Mouse (Mus musculus) liver, postnatal 0 days (tissue): Measurements from ENCODE around the gene Grhl3. TPM values are rescaled to one million over a fixed set of nuclear protein-coding genes. Genes with fewer than 3 reads are reported as not detected.

ENCODE experiments used
- ATAC-seq: fragments of 200-750 bp; cut with Nextera tagmentation; 2 replicates; pipeline ENCODE4 v1.8.0; 2017; ENCODE audit warnings: mild to moderate bottlenecking, moderate library complexity
- DNase-seq: peaks from one replicate; pipeline ENCODE4 v3.0.0-alpha.2; 2016
- H3K27ac ChIP-seq: fragments of 300-500 bp; sonication (generic); 2 replicates; pipeline ENCODE4 v1.5.1; 2014; ENCODE audit warnings: antibody characterized with exemption, moderate library complexity, mild to moderate bottlenecking, low read depth
- H3K27me3 ChIP-seq: fragments of 300-500 bp; sonication (generic); 2 replicates; pipeline ENCODE4 v1.6.1; 2014; ENCODE audit warnings: low read length, control low read depth, mixed read lengths; ENCODE audit not compliant: insufficient read depth
- H3K36me3 ChIP-seq: fragments of 300-500 bp; sonication (generic); replicated peaks from 2 replicates; pipeline ENCODE4 v1.6.1; 2014; ENCODE audit warnings: mild to moderate bottlenecking, control low read depth, low read length, moderate library complexity, mixed read lengths; ENCODE audit not compliant: insufficient read depth
- H3K4me1 ChIP-seq: fragments of 300-500 bp; sonication (generic); 2 replicates; pipeline ENCODE4 v1.6.1; 2014; ENCODE audit warnings: antibody characterized with exemption, mild to moderate bottlenecking, control low read depth; ENCODE audit not compliant: insufficient read depth
- H3K4me2 ChIP-seq: fragments of 300-500 bp; sonication (generic); 2 replicates; pipeline ENCODE4 v1.6.1; 2014; ENCODE audit warnings: low read depth, mild to moderate bottlenecking, low read length, moderate library complexity, mixed read lengths
- H3K4me3 ChIP-seq: fragments of 300-500 bp; sonication (generic); 2 replicates; pipeline ENCODE4 v1.5.1; 2014; ENCODE audit warnings: low read depth, low read length
- H3K9ac ChIP-seq: fragments of 300-500 bp; sonication (generic); replicated peaks from 2 replicates; pipeline ENCODE4 v1.6.1; 2014; ENCODE audit warnings: mild to moderate bottlenecking, moderate library complexity
- H3K9me3 ChIP-seq: fragments of 300-500 bp; sonication (generic); 2 replicates; pipeline ENCODE4 v1.6.1; 2016; ENCODE audit warnings: mild to moderate bottlenecking, control low read depth, low read length, mixed read lengths
- CTCF ChIP-seq: sonication (generic); IDR thresholded peaks from 2 replicates; pipeline ENCODE4 v1.5.1; 2016; ENCODE audit warnings: antibody characterized with exemption, low read depth
- EP300 ChIP-seq: IDR thresholded peaks from 2 replicates; pipeline ENCODE4 v1.6.1; 2016; ENCODE audit warnings: antibody characterized with exemption, low read depth, mild to moderate bottlenecking
- WGBS: fragments of 180-500 bp; shearing (Covaris S2); extraction: QIAGEN DNeasy Blood & Tissue Kit; methylation state at CpG from one replicate; pipeline ENCODE4 v1.1.7; 2014; ENCODE audit not compliant: insufficient replicate concordance; 5-methylcytosine and 5-hydroxymethylcytosine counted together
- polyA plus RNA-seq: library from polyadenylated mRNA; unstranded; fragments of >200 nt; fragmentation: Nextera tagmentation; extraction: Ambion mirVana; gene quantifications from 2 replicates; pipeline ENCODE4 v1.2.1, GENCODE M21; 2015

The Grhl3 gene
- polyA plus RNA-seq, 1 experiment from 2014 or later = 0.46 TPM

DNA sequence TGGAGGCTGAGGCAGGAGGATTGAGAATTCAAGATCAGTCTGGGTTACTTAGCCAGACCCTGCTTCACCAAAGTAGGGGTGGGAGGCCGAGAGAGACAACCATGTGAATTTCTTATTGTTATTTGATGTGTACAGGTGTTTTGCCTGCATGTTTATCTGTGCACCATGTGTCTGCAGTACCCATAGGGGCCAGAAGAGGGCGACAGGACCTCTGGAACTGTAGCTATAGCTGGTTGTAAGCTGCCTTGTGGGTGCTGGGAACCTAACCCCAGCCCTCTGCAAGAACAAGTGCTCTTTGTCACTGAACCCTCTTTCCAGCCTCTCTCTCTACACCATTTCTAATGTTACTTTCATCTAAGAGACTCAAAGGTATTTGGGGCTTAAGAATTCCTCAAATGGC lies 43.2 kb downstream of the Grhl3 start:
- H3K27ac ChIP-seq = no peak overlapping the region
- H3K27me3 ChIP-seq = peaks cover 4% of the 10 kb centered on the region; the same call in 1 of the 2 replicates
- WGBS = 56% methylated on average over 2 of the region's 2 CpGs
- no peak for DNase-seq
- H3K36me3 ChIP-seq = no peaks in the 10 kb centered on the region
- no peaks in the 10 kb centered on the region for H3K4me1 ChIP-seq
- no peak for ATAC-seq
- H3K4me3 ChIP-seq = no peak overlapping the region
- H3K4me2 ChIP-seq = no peak overlapping the region
- peak; percentile 35 for TF ChIP-seq CTCF
- no peak for TF ChIP-seq EP300
- H3K9me3 ChIP-seq = peaks cover 7% of the 10 kb centered on the region; the same call in 1 of the 2 replicates
- no peak overlapping the region for H3K9ac ChIP-seq

GRCm38 (mm10) chr4:135526039-135526710 lies 47.3 kb downstream of the Grhl3 start:
- Histone ChIP-seq H3K4me3 (no peak overlapping the region), H3K4me1 (no peaks in the 10 kb centered on the region), H3K9ac (no peak overlapping the region), H3K36me3 (no peaks in the 10 kb centered on the region), H3K9me3 (peaks cover 7% of the 10 kb centered on the region; the same call in 1 of the 2 replicates), H3K4me2 (no peak overlapping the region), H3K27ac (no peak overlapping the region), H3K27me3 (peaks cover 7% of the 10 kb centered on the region; the same call in 1 of the 2 replicates)
- DNase-seq = no peak
- 37% methylated on average over 14 of the region's 14 CpGs for WGBS
- no peak for TF ChIP-seq CTCF
- no peak for TF ChIP-seq EP300
- ATAC-seq = no peak

- H3K36me3 ChIP-seq = no peaks in the 10 kb centered on the region
- H3K4me3 ChIP-seq = no peak overlapping the region
- ATAC-seq (no peak), DNase-seq (no peak)
- no peak overlapping the region for H3K27ac ChIP-seq
- TF ChIP-seq EP300 (no peak), CTCF (no peak)
- peaks cover 7% of the 10 kb centered on the region; the same call in 1 of the 2 replicates for H3K27me3 ChIP-seq
- H3K4me1 ChIP-seq = no peaks in the 10 kb centered on the region
- no peak overlapping the region for H3K4me2 ChIP-seq
- no peaks in the 10 kb centered on the region for H3K9me3 ChIP-seq
- H3K9ac ChIP-seq = no peak overlapping the region
- WGBS = 62% methylated on average over 12 of the region's 12 CpGs
Observed at GRCm38 (mm10) chr4:135525057-135525456, 48.4 kb downstream of the Grhl3 start.

DNA sequence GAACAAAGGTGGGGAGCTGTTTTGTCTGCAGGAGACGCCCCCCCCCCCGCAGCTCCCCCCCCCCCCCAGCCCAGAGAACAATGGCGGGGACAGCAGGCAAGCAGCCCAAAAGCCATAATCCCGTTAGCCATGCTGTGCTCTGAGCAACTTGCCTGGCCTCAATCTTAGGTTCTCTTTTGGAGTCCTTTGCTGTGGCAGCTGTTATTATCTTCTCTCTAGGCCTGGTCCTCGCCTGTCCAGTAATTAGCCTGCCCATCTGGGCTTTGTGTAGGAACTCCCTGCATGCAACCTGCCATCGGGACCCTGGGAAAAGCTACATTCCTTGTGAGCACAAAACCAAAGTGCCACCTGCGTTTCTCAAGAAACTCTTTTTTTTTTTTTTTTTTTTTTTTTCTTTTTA lies 49.5 kb downstream of the Grhl3 start:
- Histone ChIP-seq H3K9me3 (no peaks in the 10 kb centered on the region), H3K4me1 (no peaks in the 10 kb centered on the region), H3K36me3 (no peaks in the 10 kb centered on the region), H3K27ac (no peak overlapping the region), H3K27me3 (peaks cover 7% of the 10 kb centered on the region; the same call in 1 of the 2 replicates), H3K4me3 (no peak overlapping the region), H3K4me2 (no peak overlapping the region), H3K9ac (no peak overlapping the region)
- no peak for ATAC-seq
- 27% methylated on average over 7 of the region's 7 CpGs for WGBS
- DNase-seq = no peak
- TF ChIP-seq CTCF (no peak), EP300 (no peak)

DNA sequence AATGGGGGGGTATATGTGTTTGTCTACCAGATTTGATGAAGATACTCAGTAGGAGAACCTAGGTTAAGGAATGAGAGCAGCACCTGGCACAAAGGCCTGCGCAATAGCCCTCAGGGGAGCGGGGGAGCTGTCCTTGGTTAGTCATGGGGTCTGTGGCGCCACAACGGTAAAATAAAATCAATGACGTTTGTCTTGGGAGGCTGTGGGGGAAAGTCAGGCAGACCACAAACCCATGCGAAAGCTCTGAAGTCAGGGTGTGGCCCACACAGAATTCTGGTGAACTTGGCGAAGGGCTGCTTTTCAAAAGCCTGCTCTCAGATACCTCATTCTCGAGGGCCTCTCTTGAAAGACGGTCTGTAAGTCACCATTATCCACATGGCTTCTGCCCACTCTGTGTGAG lies 53.0 kb downstream of the Grhl3 start:
- DNase-seq = no peak

DNA sequence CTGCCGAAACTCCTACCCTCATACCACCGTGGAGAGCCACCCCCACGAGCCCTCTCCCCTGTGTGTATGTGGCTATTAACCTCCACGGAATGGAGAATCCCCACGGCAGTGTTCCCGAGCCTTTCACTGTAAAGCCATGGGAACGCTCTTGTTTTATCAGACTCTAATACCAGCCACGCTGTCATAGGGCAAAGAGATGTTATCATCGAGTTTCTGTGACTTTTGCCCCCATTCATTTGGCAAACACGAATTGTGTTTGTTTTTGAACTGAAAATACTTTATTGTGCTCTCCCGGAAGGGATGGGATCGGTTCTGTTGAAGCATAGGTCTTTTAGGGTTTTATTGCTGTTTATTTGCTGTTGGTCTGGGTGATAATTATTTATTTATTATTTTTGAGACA lies 55.3 kb downstream of the Grhl3 start:
- TF ChIP-seq EP300 = no peak
- TF ChIP-seq CTCF = no peak
- Histone ChIP-seq H3K27ac (no peak overlapping the region), H3K27me3 (no peaks in the 10 kb centered on the region), H3K4me3 (no peak overlapping the region), H3K4me1 (peaks cover 6% of the 10 kb centered on the region), H3K36me3 (no peaks in the 10 kb centered on the region), H3K9ac (no peak overlapping the region), H3K4me2 (no peak overlapping the region), H3K9me3 (no peaks in the 10 kb centered on the region)
- 60% methylated on average over 12 of the region's 12 CpGs for WGBS
- no peak for DNase-seq
- peak; percentile 62 for ATAC-seq

More for the DNA sequence above, 53.0 kb downstream of the Grhl3 start:
- Histone ChIP-seq H3K4me1 (peaks cover 3% of the 10 kb centered on the region; the same call in 1 of the 2 replicates), H3K9ac (no peak overlapping the region), H3K4me3 (no peak overlapping the region), H3K36me3 (no peaks in the 10 kb centered on the region), H3K9me3 (no peaks in the 10 kb centered on the region), H3K4me2 (no peak overlapping the region), H3K27ac (no peak overlapping the region), H3K27me3 (peaks cover 4% of the 10 kb centered on the region; the same call in 1 of the 2 replicates)
- 50% methylated on average over 9 of the region's 9 CpGs for WGBS
- no peak for ATAC-seq
- TF ChIP-seq EP300 (no peak), CTCF (no peak)
